Mouse (Mus musculus) MEL (cell line): ENCODE measurements around the gene Slc25a42. TPM values are rescaled to one million over a fixed set of nuclear protein-coding genes. Genes with fewer than 3 reads are reported as not detected.
A peak's percentile ranks its signal among the peaks of the same experiment; 100 is the strongest.

Experiments
- DNase-seq: peaks from one replicate; pipeline ENCODE4 v3.0.0; 2011; ENCODE audit warnings: low read depth, low spot score
- H3K27ac ChIP-seq: 2 replicates; pipeline ENCODE4 v1.5.1; 2012; ENCODE audit warnings: low read depth, mild to moderate bottlenecking, control low read depth, low read length, moderate library complexity; ENCODE audit not compliant: control insufficient read depth
- H3K27me3 ChIP-seq, 2 experiments: fragments of 150-350 bp in 1 of 2; sonication (generic) in 1 of 2; 2 replicates each; pipeline ENCODE4 v1.6.1; 2012; ENCODE audit warnings: low read length in 2 of 2, mild to moderate bottlenecking in 2 of 2, improper control_type of control experiment in 1 of 2, moderate library complexity in 1 of 2; ENCODE audit not compliant: insufficient read depth in 2 of 2, control insufficient read depth in 1 of 2
- H3K36me3 ChIP-seq, 2 experiments: 2 replicates each; pipeline ENCODE4 v1.6.1; 2012 to 2014; ENCODE audit warnings: low read length in 2 of 2, improper control_type of control experiment in 1 of 2, inconsistent platforms in 1 of 2, mild to moderate bottlenecking in 1 of 2; ENCODE audit not compliant: insufficient read depth in 2 of 2, control insufficient read depth in 1 of 2
- H3K4me1 ChIP-seq, 2 experiments: fragments of 150-350 bp in 1 of 2; sonication (generic) in 1 of 2; 2 replicates each; pipeline ENCODE4 v1.6.1; 2012; ENCODE audit warnings: low read length in 2 of 2, improper control_type of control experiment in 1 of 2, mild to moderate bottlenecking in 1 of 2; ENCODE audit not compliant: insufficient read depth in 2 of 2, control insufficient read depth in 1 of 2
- H3K4me3 ChIP-seq, 2 experiments: fragments of 150-350 bp in 1 of 2; sonication (generic) in 1 of 2; 2 replicates each; pipeline ENCODE4 v1.5.1; 2012; ENCODE audit warnings: low read depth in 2 of 2, low read length in 2 of 2, mild to moderate bottlenecking in 2 of 2, moderate library complexity in 2 of 2, control low read depth in 1 of 2, improper control_type of control experiment in 1 of 2; ENCODE audit not compliant: control insufficient read depth in 1 of 2, insufficient read depth in 1 of 2
- H3K79me2 ChIP-seq: 2 replicates; pipeline ENCODE4 v1.6.1; 2012; ENCODE audit warnings: mild to moderate bottlenecking, low read length, moderate library complexity; ENCODE audit not compliant: control insufficient read depth, poor library complexity, insufficient read depth
- H3K9ac ChIP-seq: 2 replicates; pipeline ENCODE4 v1.6.1; 2012; ENCODE audit warnings: low read depth, mild to moderate bottlenecking, control low read depth, low read length, moderate library complexity; ENCODE audit not compliant: control insufficient read depth, poor library complexity, severe bottlenecking
- H3K9me3 ChIP-seq: fragments of 150-350 bp; sonication (generic); replicated peaks from 2 replicates; pipeline ENCODE4 v1.6.1; 2012; ENCODE audit warnings: mild to moderate bottlenecking, low read length, improper control_type of control experiment, moderate library complexity; ENCODE audit not compliant: insufficient read depth
- BHLHE40 ChIP-seq: IDR thresholded peaks from 2 replicates; pipeline ENCODE4 v1.6.1; 2012; ENCODE audit warnings: low read depth, mild to moderate bottlenecking, inconsistent platforms, low read length, improper control_type of control experiment, borderline replicate concordance
- CHD1 ChIP-seq: IDR thresholded peaks from 2 replicates; pipeline ENCODE4 v1.6.1; 2012; ENCODE audit warnings: low read depth, mild to moderate bottlenecking, inconsistent platforms, low read length, improper control_type of control experiment
- CHD2 ChIP-seq: IDR thresholded peaks from 2 replicates; pipeline ENCODE4 v1.6.1; 2011; ENCODE audit warnings: low read length, improper control_type of control experiment
- E2F4 ChIP-seq: IDR thresholded peaks from 2 replicates; pipeline ENCODE4 v1.6.1; 2011; ENCODE audit warnings: low read depth, low read length, improper control_type of control experiment, borderline replicate concordance
- ELF1 ChIP-seq: IDR thresholded peaks from 2 replicates; pipeline ENCODE4 v1.6.1; 2014; ENCODE audit warnings: low read depth, mild to moderate bottlenecking, inconsistent platforms, low read length, improper control_type of control experiment, moderate library complexity
- EP300 ChIP-seq, 2 experiments: IDR thresholded peaks; 2 replicates each; pipeline ENCODE4 v1.6.1; 2011; ENCODE audit warnings: improper control_type of control experiment in 2 of 2, low read length in 2 of 2, low read depth in 1 of 2, mild to moderate bottlenecking in 1 of 2
- ETS1 ChIP-seq: IDR thresholded peaks from 2 replicates; pipeline ENCODE4 v1.6.1; 2012; ENCODE audit warnings: low read depth, mild to moderate bottlenecking, inconsistent platforms, low read length, improper control_type of control experiment, moderate library complexity
- KAT2A ChIP-seq: conservative IDR thresholded peaks from 2 replicates; pipeline ENCODE4 v1.6.1; 2012; ENCODE audit warnings: low read depth, low read length, improper control_type of control experiment, inconsistent platforms
- MAFK ChIP-seq: IDR thresholded peaks from 2 replicates; pipeline ENCODE4 v1.6.1; 2011; ENCODE audit warnings: low read depth, mild to moderate bottlenecking, low read length, improper control_type of control experiment, borderline replicate concordance
- MXI1 ChIP-seq: IDR thresholded peaks from 2 replicates; pipeline ENCODE4 v1.6.1; 2011; ENCODE audit warnings: mild to moderate bottlenecking, low read depth, low read length, improper control_type of control experiment
- POLR2AphosphoS2 ChIP-seq: IDR thresholded peaks from 2 replicates; pipeline ENCODE4 v1.6.1; 2011; ENCODE audit warnings: low read length, improper control_type of control experiment
- POLR2AphosphoS5 ChIP-seq: IDR thresholded peaks from 2 replicates; pipeline ENCODE4 v1.6.1; 2012; ENCODE audit warnings: low read depth, borderline replicate concordance, mild to moderate bottlenecking, inconsistent platforms, low read length, moderate library complexity, mixed read lengths
- SIN3A ChIP-seq: IDR thresholded peaks from 2 replicates; pipeline ENCODE4 v1.6.1; 2012; ENCODE audit warnings: low read length, improper control_type of control experiment, inconsistent platforms
- SMC3 ChIP-seq: IDR thresholded peaks from 2 replicates; pipeline ENCODE4 v1.6.1; 2011; ENCODE audit warnings: low read depth, low read length, improper control_type of control experiment
- USF1 ChIP-seq: IDR thresholded peaks from 2 replicates; pipeline ENCODE4 v1.6.1; 2014; ENCODE audit warnings: low read depth, mild to moderate bottlenecking, inconsistent platforms, low read length, improper control_type of control experiment, moderate library complexity
- ZC3H11A ChIP-seq: IDR thresholded peaks from 2 replicates; pipeline ENCODE4 v1.6.1; 2012; ENCODE audit warnings: low read depth, mild to moderate bottlenecking, inconsistent platforms, low read length, improper control_type of control experiment
- ZKSCAN1 ChIP-seq: IDR thresholded peaks from 2 replicates; pipeline ENCODE4 v1.6.1; 2012; ENCODE audit warnings: low read depth, mild to moderate bottlenecking, inconsistent platforms, low read length, improper control_type of control experiment, moderate library complexity
- polyA plus RNA-seq, 2 experiments: library from polyadenylated mRNA; stranded (reverse) in 1 of 2; unstranded in 1 of 2; fragments of >175 nt in 1 of 2; fragments of >200 nt in 1 of 2; gene quantifications; 2 replicates each; pipeline versions ENCODE4 v1.2.1 to v1.2.4; 2012; ENCODE audit warnings: low replicate concordance in 2 of 2, low read depth in 1 of 2; ENCODE audit not compliant: insufficient read length in 2 of 2, insufficient read depth in 1 of 2, missing spikeins in 1 of 2
- total RNA-seq: library from RNA; depleted of rRNA; stranded (reverse); fragments of 300-350 nt; gene quantifications from 2 replicates; pipeline ENCODE4 v1.2.3, GENCODE M21; 2012

Gene Slc25a42
- total and polyA plus RNA-seq, 3 experiments: 5.2 to 12.1 TPM; not detected in 1

- TF ChIP-seq MAFK (no peak), BHLHE40 (no peak), E2F4 (no peak)
- TF ChIP-seq, all 39 proteins: peak for 15
These were observed 39.9 kb downstream of the Slc25a42 start, which contains the start of gene Tmem161a (continued) for GRCm38 (mm10) chr8:70172043-70172681.

- DNase-seq: no peak
- no peaks in the 10 kb centered on the region for H3K27me3 ChIP-seq
- H3K79me2 ChIP-seq: peaks cover 10% of the 10 kb centered on the region
- TF ChIP-seq SIN3A (no peak), MXI1 (no peak), ZC3H11A (no peak), BHLHE40 (no peak), EP300 (IDR thresholded peaks at IDR 0.05; ENCODE audit: low read depth in 1 of 2, low read length in 2 of 2) (no peak), CHD2 (no peak)
- H3K27ac ChIP-seq: no peak overlapping the region; the same call in 1 of the 2 replicates
- H3K4me1 ChIP-seq: peaks cover 7 to 19% of the 10 kb centered on the region in 2 experiments
- peaks cover 0 to 10% of the 10 kb centered on the region in 2 experiments; a peak in 2 of 4 replicates for H3K36me3 ChIP-seq
- peak overlapping the region; percentile 82; the same call in 1 of the 2 replicates for H3K9ac ChIP-seq
- H3K4me3 ChIP-seq: peak overlapping the region in 1 of 2 experiments; percentile 75; a peak in 1 of 4 replicates
- H3K9me3 ChIP-seq: no peaks in the 10 kb centered on the region
These were observed 40.9 kb downstream of the Slc25a42 start for GRCm38 (mm10) chr8:70171240-70171639.

- TF ChIP-seq SMC3 (no peak), ZKSCAN1 (no peak), KAT2A (no peak), BHLHE40 (no peak), USF1 (no peak), E2F4 (no peak), POLR2AphosphoS2 (no peak), POLR2AphosphoS5 (no peak), CHD1 (no peak), ELF1 (no peak), ETS1 (no peak)
- no peak for DNase-seq
- H3K9me3 ChIP-seq: no peaks in the 10 kb centered on the region
- H3K27ac ChIP-seq: no peak overlapping the region
- H3K36me3 ChIP-seq: peaks cover 0 to 10% of the 10 kb centered on the region in 2 experiments; a peak in 2 of 4 replicates
- H3K79me2 ChIP-seq: peaks cover 10% of the 10 kb centered on the region
- no peaks in the 10 kb centered on the region for H3K27me3 ChIP-seq
- H3K9ac ChIP-seq: no peak overlapping the region
- H3K4me3 ChIP-seq: no peak overlapping the region
- peaks cover 7 to 19% of the 10 kb centered on the region in 2 experiments for H3K4me1 ChIP-seq
These were observed 41.4 kb downstream of the Slc25a42 start for GRCm38 (mm10) chr8:70170748-70171147.
